Mouse (Mus musculus): ENCODE data around the gene Dmrt3. TPM values are rescaled to one million over a fixed set of nuclear protein-coding genes. Genes with fewer than 3 reads are reported as not detected.

Dmrt3 gene
- total and polyA plus RNA-seq, 3 experiments: not detected

GRCm38 (mm10) chr19:25611876-25612805 lies 2.0 kb downstream of the Dmrt3 start:
- no peak overlapping the region for H3K4me2 ChIP-seq (ENCODE audit: insufficient read depth, low read depth, poor library complexity, severe bottlenecking)
- no peaks in the 10 kb centered on the region for H3K4me1 ChIP-seq (ENCODE audit: control insufficient read depth in 1 of 2, insufficient read depth in 2 of 2)
- H3K27me3 ChIP-seq (replicated peaks): no peaks in the 10 kb centered on the region
- DNase-seq (ENCODE audit: extremely low read depth): no peak
- H3K9me3 ChIP-seq (replicated peaks; ENCODE audit: low read length): peaks cover 4% of the 10 kb centered on the region
- H3K4me3 ChIP-seq (replicated peaks in 1 of 3; ENCODE audit: low read depth in 2 of 3, low read length in 2 of 3, poor library complexity in 1 of 3): no peak overlapping the region
- H3K79me2 ChIP-seq (replicated peaks; ENCODE audit: control insufficient read depth, extremely low read depth, insufficient read depth, poor library complexity, severe bottlenecking): no peaks in the 10 kb centered on the region
- dilution Hi-C loops (cut with MboI; ENCODE audit: extremely low pct_ligation_motif_present, extremely low pct_unique_long_range_greater_than_20kb, low sequenced_read_pairs) (no loop called here), in situ Hi-C loops (cut with MboI; ENCODE audit: low pct_ligation_motif_present, low pct_unique_long_range_greater_than_20kb, low sequenced_read_pairs) (no loop called here)
- H3K27ac ChIP-seq (ENCODE audit: insufficient read depth, low read depth): no peak overlapping the region
- no peak overlapping the region for H3K9ac ChIP-seq (ENCODE audit: insufficient read depth, low read depth)
- H3K36me3 ChIP-seq (replicated peaks in 1 of 2; ENCODE audit: control insufficient read depth in 1 of 2, insufficient read depth in 1 of 2, low read length in 1 of 2): no peaks in the 10 kb centered on the region
- no peak for TF ChIP-seq NELFE (IDR thresholded peaks at IDR 0.05; ENCODE audit: low read depth, low read length)
- TF ChIP-seq USF1 (IDR thresholded peaks at IDR 0.05; ENCODE audit: low read depth, low read length): no peak
- no peak for TF ChIP-seq POLR2A (IDR thresholded peaks at IDR 0.05; ENCODE audit: low read depth, low read length)
- no peak for TF ChIP-seq PAX5 (IDR thresholded peaks at IDR 0.05; ENCODE audit: low read length)
- no peak for TF ChIP-seq IRF4 (IDR thresholded peaks at IDR 0.05; ENCODE audit: low read depth, low read length)
- no peak for TF ChIP-seq MAZ (IDR thresholded peaks at IDR 0.05; ENCODE audit: low read depth, low read length)
- TF ChIP-seq TBP (conservative IDR thresholded peaks at IDR 0.05; ENCODE audit: low read depth, low read length): no peak
- TF ChIP-seq CHD2 (IDR thresholded peaks at IDR 0.05; ENCODE audit: low read length): no peak
- no peak for TF ChIP-seq NRF1 (IDR thresholded peaks at IDR 0.05; ENCODE audit: low read depth, low read length)
- TF ChIP-seq MYC (IDR thresholded peaks at IDR 0.05; ENCODE audit: low read depth, low read length): no peak

DNA sequence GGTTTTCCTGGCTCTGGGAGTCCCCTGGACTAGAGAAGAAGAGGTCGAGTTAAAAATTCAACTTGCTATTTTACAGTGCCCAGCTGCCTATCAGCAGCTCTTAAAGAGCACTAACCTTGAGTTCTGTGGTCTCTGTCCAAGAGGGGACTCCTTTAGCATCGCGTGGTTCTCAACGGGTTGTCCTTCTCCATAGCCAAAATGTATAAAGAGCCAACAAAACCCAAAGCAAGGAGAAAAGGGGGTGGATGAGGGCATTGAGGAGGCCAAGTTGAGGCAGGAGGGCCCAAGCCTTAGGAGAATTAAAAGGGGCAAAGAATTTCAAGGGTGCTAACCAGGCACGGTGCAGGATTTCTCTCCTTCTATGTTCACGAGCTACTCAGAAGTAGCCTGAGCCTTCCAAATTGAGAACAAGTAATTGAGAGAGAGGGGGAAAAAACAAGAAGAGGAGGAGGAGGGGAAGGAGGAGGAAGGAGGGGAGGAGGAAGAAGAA lies 2.8 kb downstream of the Dmrt3 start:
- in situ Hi-C loops (cut with MboI; ENCODE audit: low pct_ligation_motif_present, low pct_unique_long_range_greater_than_20kb, low sequenced_read_pairs) (no loop called here), dilution Hi-C loops (cut with MboI; ENCODE audit: extremely low pct_ligation_motif_present, extremely low pct_unique_long_range_greater_than_20kb, low sequenced_read_pairs) (no loop called here)
- H3K36me3 ChIP-seq (replicated peaks in 1 of 2; ENCODE audit: control insufficient read depth in 1 of 2, insufficient read depth in 1 of 2, low read length in 1 of 2): no peaks in the 10 kb centered on the region
- no peak overlapping the region for H3K9ac ChIP-seq (ENCODE audit: insufficient read depth, low read depth)
- DNase-seq (ENCODE audit: extremely low read depth): no peak
- H3K4me1 ChIP-seq (ENCODE audit: control insufficient read depth in 1 of 2, insufficient read depth in 2 of 2): no peaks in the 10 kb centered on the region
- no peaks in the 10 kb centered on the region for H3K27me3 ChIP-seq (replicated peaks)
- H3K9me3 ChIP-seq (replicated peaks; ENCODE audit: low read length): peaks cover 4% of the 10 kb centered on the region
- H3K27ac ChIP-seq (ENCODE audit: insufficient read depth, low read depth): no peak overlapping the region
- no peaks in the 10 kb centered on the region for H3K79me2 ChIP-seq (replicated peaks; ENCODE audit: control insufficient read depth, extremely low read depth, insufficient read depth, poor library complexity, severe bottlenecking)
- no peak for TF ChIP-seq NRF1 (IDR thresholded peaks at IDR 0.05; ENCODE audit: low read depth, low read length)
- no peak for TF ChIP-seq SMC3 (IDR thresholded peaks at IDR 0.05; ENCODE audit: low read depth, low read length)
- TF ChIP-seq BHLHE40 (IDR thresholded peaks at IDR 0.05; ENCODE audit: low read depth, low read length): no peak
- H3K4me2 ChIP-seq (ENCODE audit: insufficient read depth, low read depth, poor library complexity, severe bottlenecking): no peak overlapping the region
- no peak overlapping the region for H3K4me3 ChIP-seq (replicated peaks in 1 of 3; ENCODE audit: low read depth in 2 of 3, low read length in 2 of 3, poor library complexity in 1 of 3)
